Mouse (Mus musculus) small intestine, adult 2 months (tissue): ENCODE results near the gene Mesp1. TPM values are rescaled to one million over a fixed set of nuclear protein-coding genes. Genes with fewer than 3 reads are reported as not detected.

ENCODE experiments used
- H3K27ac ChIP-seq: fragments of 200-500 bp; 2 replicates; pipeline ENCODE4 v1.5.1; 2012; ENCODE audit warnings: low read depth, low read length, control low read depth, inconsistent platforms; ENCODE audit not compliant: insufficient read depth
- H3K27me3 ChIP-seq: fragments of 200-500 bp; 2 replicates; pipeline ENCODE4 v1.6.1; 2012; ENCODE audit warnings: mild to moderate bottlenecking, moderate library complexity, low read length, inconsistent platforms; ENCODE audit not compliant: control insufficient read depth, insufficient read depth
- H3K36me3 ChIP-seq: fragments of 200-500 bp; 2 replicates; pipeline ENCODE4 v1.6.1; 2012; ENCODE audit warnings: mild to moderate bottlenecking, low read length, control low read depth, inconsistent platforms; ENCODE audit not compliant: control insufficient read depth, insufficient read depth
- H3K4me1 ChIP-seq: fragments of 200-500 bp; 2 replicates; pipeline ENCODE4 v1.6.1; 2012; ENCODE audit warnings: low read length, inconsistent platforms, mixed read lengths; ENCODE audit not compliant: control insufficient read depth, insufficient read depth, insufficient read length
- H3K4me3 ChIP-seq: fragments of 200-500 bp; 2 replicates; pipeline ENCODE4 v1.5.1; 2012; ENCODE audit warnings: low read depth, mild to moderate bottlenecking, control low read depth, inconsistent platforms, low read length, moderate library complexity
- CTCF ChIP-seq: fragments of 200-500 bp; IDR thresholded peaks from 2 replicates; pipeline ENCODE4 v1.5.1; 2012; ENCODE audit warnings: low read depth, mild to moderate bottlenecking, control low read depth, inconsistent platforms, low read length, moderate library complexity, mixed read lengths; ENCODE audit not compliant: insufficient replicate concordance, insufficient read length; ENCODE audit errors: extremely low read depth
- POLR2A ChIP-seq: fragments of 200-500 bp; IDR thresholded peaks from 2 replicates; pipeline ENCODE4 v1.6.1; 2012; ENCODE audit warnings: low read depth, mild to moderate bottlenecking, control low read depth, inconsistent platforms, low read length, moderate library complexity
- WGBS: fragments of 180-500 bp; shearing (Covaris S2); methylation state at CpG from one replicate; pipeline ENCODE4 v1.1.7; 2018; 5-methylcytosine and 5-hydroxymethylcytosine counted together
- polyA plus RNA-seq: library from polyadenylated mRNA; depleted of rRNA; stranded (reverse); fragments of >200 nt; gene quantifications from 2 replicates; pipeline ENCODE4 v1.2.3, GENCODE M21; 2012; rRNA removed

Gene Mesp1
- polyA plus RNA-seq, 1 experiment = 1.2 TPM

DNA sequence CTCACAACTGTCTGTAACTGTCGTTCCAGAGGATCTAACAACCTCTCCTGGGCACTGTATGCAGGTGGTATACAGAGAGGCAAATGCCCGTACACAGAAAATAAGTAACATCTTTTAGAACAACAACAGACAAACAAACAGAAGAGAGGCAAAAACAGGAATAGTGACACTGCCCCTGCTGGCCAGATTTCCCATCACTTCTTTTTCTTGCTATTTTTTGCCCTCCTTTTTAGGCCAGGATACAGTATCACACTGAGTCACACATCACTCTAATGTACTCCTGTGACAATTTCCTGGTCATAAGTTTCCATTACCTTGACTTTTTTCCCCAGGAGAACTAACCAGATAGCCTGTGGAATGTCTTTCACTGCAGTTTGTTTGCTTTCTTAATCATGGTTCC lies 37.3 kb downstream of the Mesp1 start:
- TF ChIP-seq CTCF (no peak), POLR2A (no peak)
- H3K27me3 ChIP-seq = no peaks in the 10 kb centered on the region
- no peak overlapping the region for H3K4me3 ChIP-seq
- H3K27ac ChIP-seq = no peak overlapping the region
- H3K36me3 ChIP-seq = no peaks in the 10 kb centered on the region
- 55% methylated on average over 2 of the region's 2 CpGs for WGBS
- H3K4me1 ChIP-seq = no peaks in the 10 kb centered on the region

DNA sequence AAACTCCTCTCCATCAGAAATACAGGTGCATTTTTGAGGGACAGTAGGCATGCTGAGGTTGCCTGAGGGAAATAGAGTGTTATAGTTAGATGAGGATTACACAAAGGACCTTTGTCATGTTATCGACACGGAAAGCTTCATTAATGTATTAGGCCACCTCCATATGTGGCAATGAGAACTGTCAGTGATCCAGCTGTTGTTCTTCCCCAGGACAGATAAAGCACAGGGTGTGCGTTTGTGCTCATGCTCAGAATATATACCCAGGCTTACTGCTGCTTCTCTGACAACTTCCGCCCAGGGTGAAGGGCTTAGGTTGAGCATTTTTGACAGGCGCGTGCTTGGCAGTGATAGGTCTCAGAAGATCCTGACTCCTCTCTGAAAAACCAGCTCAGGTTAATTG lies 44.1 kb downstream of the Mesp1 start:
- no peaks in the 10 kb centered on the region for H3K36me3 ChIP-seq
- WGBS = 82% methylated on average over 6 of the region's 6 CpGs
- H3K4me1 ChIP-seq = no peaks in the 10 kb centered on the region
- no peak overlapping the region for H3K27ac ChIP-seq
- H3K4me3 ChIP-seq = no peak overlapping the region
- TF ChIP-seq POLR2A (no peak), CTCF (no peak)
- H3K27me3 ChIP-seq = no peaks in the 10 kb centered on the region

DNA sequence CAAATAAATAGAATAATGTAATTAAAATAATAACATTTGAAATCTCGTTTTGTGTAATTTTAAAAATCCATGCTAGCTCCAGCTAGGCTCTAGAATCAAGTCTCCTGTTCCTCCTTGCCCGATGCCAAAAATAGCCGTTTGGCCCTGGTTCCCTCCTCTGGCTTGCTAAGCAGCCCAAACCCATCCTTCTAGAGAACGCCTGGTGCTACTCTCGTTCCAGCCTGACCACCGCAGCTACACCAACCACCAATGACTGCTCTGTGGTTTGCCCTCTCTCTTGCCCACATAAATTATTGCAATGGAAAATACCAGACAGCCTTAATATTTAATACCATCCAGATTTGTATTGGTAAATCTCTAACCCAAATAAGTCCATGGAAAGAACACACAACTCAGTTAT lies 45.9 kb downstream of the Mesp1 start:
- Histone ChIP-seq H3K27me3 (no peaks in the 10 kb centered on the region), H3K27ac (no peak overlapping the region), H3K4me1 (0 out of 2 replicates have a peak, but pooled peaks cover 2% of the 10 kb centered on the region), H3K36me3 (no peaks in the 10 kb centered on the region), H3K4me3 (no peak overlapping the region)
- WGBS = 78% methylated on average over 6 of the region's 6 CpGs
- TF ChIP-seq CTCF (no peak), POLR2A (no peak)

DNA sequence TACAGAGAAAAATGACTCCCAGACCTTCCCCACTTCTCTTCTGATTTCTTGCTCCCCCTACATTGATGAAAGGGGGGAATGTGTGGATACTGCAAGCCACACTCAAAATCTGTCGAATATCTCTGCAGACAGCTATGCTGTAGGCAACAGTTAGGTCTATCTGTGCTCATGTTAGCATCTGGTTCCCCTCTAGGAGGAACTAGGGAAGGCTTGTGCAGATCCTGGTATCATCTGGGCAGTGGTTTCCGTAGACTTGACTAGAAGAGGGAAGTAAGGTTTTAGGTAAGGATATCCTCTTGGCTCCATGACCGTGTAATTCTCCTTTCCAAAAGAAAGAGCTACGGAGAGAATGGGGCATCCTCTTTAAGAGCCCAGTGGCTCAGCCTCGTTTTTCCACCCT lies 49.0 kb downstream of the Mesp1 start:
- TF ChIP-seq POLR2A (no peak), CTCF (no peak)
- Histone ChIP-seq H3K27me3 (no peaks in the 10 kb centered on the region), H3K27ac (no peak overlapping the region), H3K4me1 (0 out of 2 replicates have a peak, but pooled peaks cover 2% of the 10 kb centered on the region), H3K36me3 (0 out of 2 replicates have a peak, but pooled peaks cover 2% of the 10 kb centered on the region), H3K4me3 (no peak overlapping the region)
- WGBS = 73% methylated on average over 5 of the region's 5 CpGs

DNA sequence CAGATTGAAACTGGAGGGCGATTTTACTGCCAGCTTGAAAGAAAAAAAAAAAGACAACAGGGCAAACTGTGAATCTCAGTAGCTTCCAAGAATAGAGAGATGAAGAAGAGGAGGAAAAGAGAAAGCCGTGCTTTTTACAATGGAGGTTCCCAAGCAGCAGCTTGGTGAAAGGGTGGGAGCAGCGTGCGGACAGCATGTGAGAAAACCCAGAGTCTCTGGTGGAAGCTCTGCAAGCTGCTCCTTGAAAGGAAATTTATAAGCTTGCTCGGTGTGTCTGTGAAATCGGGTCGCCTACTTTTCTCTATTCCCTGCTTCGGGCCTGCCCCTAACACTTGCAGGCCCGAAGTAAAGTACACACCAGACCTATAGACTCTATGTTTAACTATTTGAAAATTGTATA lies 49.5 kb downstream of the Mesp1 start:
- no peak overlapping the region for H3K4me3 ChIP-seq
- H3K27ac ChIP-seq = no peak overlapping the region
- WGBS = 90% methylated on average over 9 of the region's 9 CpGs
- 0 out of 2 replicates have a peak, but pooled peaks cover 2% of the 10 kb centered on the region for H3K4me1 ChIP-seq
- H3K36me3 ChIP-seq = peaks cover 4% of the 10 kb centered on the region; the same call in 1 of the 2 replicates
- no peak for TF ChIP-seq POLR2A
- no peak for TF ChIP-seq CTCF
- no peaks in the 10 kb centered on the region for H3K27me3 ChIP-seq

DNA sequence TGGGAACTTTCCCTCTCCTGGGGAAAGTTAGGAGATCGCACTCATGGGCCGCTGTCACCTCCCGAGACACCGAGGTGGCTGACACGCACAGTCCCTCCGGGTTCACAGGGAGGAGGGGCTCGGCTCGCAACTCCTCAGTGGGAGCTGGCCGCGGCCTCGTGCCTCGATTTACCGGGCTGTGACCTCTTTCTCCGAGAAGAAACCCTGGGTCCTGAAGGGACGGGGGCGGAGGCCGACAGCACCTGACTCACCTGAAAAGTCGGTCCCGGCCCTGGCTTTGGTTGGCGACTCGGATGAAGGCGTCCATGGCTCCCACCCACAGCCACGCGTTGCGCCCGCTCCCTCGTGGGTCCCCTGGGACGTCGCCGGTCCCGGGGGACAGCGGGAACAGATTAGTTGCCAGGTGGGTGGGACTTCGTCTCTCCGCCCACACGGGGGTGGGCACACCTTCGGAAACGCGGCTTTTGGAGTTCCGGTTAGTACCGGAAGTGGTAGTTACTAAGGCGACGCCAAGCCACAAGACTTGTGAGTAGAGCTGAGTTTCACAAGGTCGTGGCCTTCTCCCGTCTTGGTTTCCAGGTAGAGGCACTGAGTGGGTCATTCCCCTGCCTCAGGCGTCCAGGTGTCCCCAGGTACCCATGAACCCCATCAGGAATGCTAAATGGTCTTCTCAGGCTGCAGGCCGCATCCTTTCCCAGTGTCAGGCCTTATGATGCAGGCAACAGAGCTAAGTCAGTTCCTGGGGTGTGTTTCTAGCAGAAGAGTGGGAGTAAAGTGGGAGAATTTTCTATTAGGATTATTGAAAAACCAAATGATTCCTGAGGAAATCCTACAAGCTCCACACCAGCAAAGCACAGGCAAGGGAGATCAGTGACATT lies 50.7 kb downstream of the Mesp1 start, which contains the start of the genes Pex11a and Wdr93:
TSS of gene Pex11a (minus strand) at position 473 of the 878 bp plus-strand sequence.
TSS of gene Wdr93 (plus strand) at position 505 of the 878 bp plus-strand sequence.
- peak within 1 kb of the TSS; percentile 19; the same call in 1 of the 2 replicates for H3K27ac ChIP-seq
- WGBS = 3% methylated on average over 46 of the region's 46 CpGs
- H3K4me3 ChIP-seq = peak within 1 kb of the TSS; percentile 95
- TF ChIP-seq POLR2A (peak; percentile 42; the same call in 1 of the 2 replicates), CTCF (no peak)
- peaks cover 5% of the 10 kb centered on the region; the same call in 1 of the 2 replicates for H3K36me3 ChIP-seq
- 0 out of 2 replicates have a peak, but pooled peaks cover 2% of the 10 kb centered on the region for H3K4me1 ChIP-seq
- H3K27me3 ChIP-seq = no peaks in the 10 kb centered on the region

DNA sequence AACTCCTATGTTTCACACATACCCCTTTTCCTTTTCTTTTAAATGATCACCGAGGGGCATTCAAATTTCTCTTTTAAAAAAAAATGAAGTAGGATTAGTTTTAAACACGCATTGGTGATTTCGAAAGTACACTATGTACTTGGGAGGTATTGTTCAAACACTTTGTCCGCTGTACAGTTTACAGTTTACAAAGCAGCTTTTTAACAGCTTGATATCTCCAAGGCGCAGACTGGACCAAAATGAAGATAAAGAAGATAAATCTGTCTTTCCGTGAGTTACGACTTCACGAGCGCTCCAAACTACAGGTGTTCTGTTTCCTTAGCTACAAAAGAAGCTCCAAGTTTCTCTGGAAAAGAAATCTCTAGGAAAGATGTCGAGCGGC lies 51.3 kb downstream of the Mesp1 start:
- Histone ChIP-seq H3K27me3 (no peaks in the 10 kb centered on the region), H3K4me3 (peak overlapping the region; percentile 95), H3K27ac (peak overlapping the region; percentile 19; the same call in 1 of the 2 replicates), H3K36me3 (peaks cover 11% of the 10 kb centered on the region), H3K4me1 (0 out of 2 replicates have a peak, but pooled peaks cover 2% of the 10 kb centered on the region)
- no peak for TF ChIP-seq POLR2A
- no peak for TF ChIP-seq CTCF
- 4% methylated on average over 11 of the region's 11 CpGs for WGBS

Other genes starting within 250 kb of the Mesp1 start
- not detected in 2 replicates for gene Rhcg, start 176.1 kb downstream of the Mesp1 start, polyA plus RNA-seq
- gene Ticrr, start 133.6 kb downstream of the Mesp1 start, polyA plus RNA-seq = 0.85 and 1.1 TPM in 2 replicates
- 0.39 and 0.86 TPM in 2 replicates for gene Kif7, start 78.1 kb downstream of the Mesp1 start, polyA plus RNA-seq
- gene Plin1, start 60.9 kb downstream of the Mesp1 start, polyA plus RNA-seq = 1.5 and 4.5 TPM in 2 replicates
- 13.8 and 17.9 TPM in 2 replicates for gene Pex11a, start 50.7 kb downstream of the Mesp1 start, polyA plus RNA-seq
- gene Wdr93, start 50.6 kb downstream of the Mesp1 start, polyA plus RNA-seq = 0.06 and 0.08 TPM in 2 replicates
- 0.33 TPM in 2 replicates for gene Mesp2, start 16.9 kb upstream of the Mesp1 start, polyA plus RNA-seq
- gene Anpep, start 67.3 kb upstream of the Mesp1 start, polyA plus RNA-seq = 1,432 and 7,549 TPM in 2 replicates
- 5.2 and 10.4 TPM in 2 replicates for gene Ap3s2, start 126.9 kb upstream of the Mesp1 start, polyA plus RNA-seq
- gene Arpin, start 141.6 kb upstream of the Mesp1 start, polyA plus RNA-seq = 21.3 and 23.2 TPM in 2 replicates
- gene Zfp710, start 231.0 kb upstream of the Mesp1 start, polyA plus RNA-seq = 34.9 and 67.9 TPM in 2 replicates